Mouse (Mus musculus) yolk sac, embryonic 10.5 days (tissue): Measurements from ENCODE around the gene B3gat3.
A peak's percentile ranks its signal among the peaks of the same experiment; 100 is the strongest.
"Not testable (repeated sequence)": the region's sequence is repeated elsewhere in the genome, so short reads cannot be mapped to it uniquely, and the experiment has no call there.

Experiments used
- DNase-seq: peaks from one replicate; pipeline ENCODE4 v3.0.0-alpha.2; 2017; ENCODE audit warnings: low spot score

Gene B3gat3

GRCm38 (mm10) chr19:8942276-8942964 lies 22.2 kb downstream of the B3gat3 start:
- no peak for DNase-seq

- no peak for DNase-seq
These were observed 22.9 kb downstream of the B3gat3 start for GRCm38 (mm10) chr19:8943047-8943446.

GRCm38 (mm10) chr19:8944062-8944461 lies 23.9 kb downstream of the B3gat3 start:
- no peak for DNase-seq

- DNase-seq = peak; percentile 47
These were observed 24.6 kb downstream of the B3gat3 start for GRCm38 (mm10) chr19:8944750-8945149.

GRCm38 (mm10) chr19:8945251-8945650 lies 25.1 kb downstream of the B3gat3 start:
- no peak for DNase-seq

- DNase-seq = no peak
These were observed 26.8 kb downstream of the B3gat3 start for GRCm38 (mm10) chr19:8946929-8947328.

GRCm38 (mm10) chr19:8950190-8950589 lies 30.0 kb downstream of the B3gat3 start:
- DNase-seq = no peak

- DNase-seq = no peak
These were observed 32.1 kb downstream of the B3gat3 start for GRCm38 (mm10) chr19:8952241-8952640.

- peak; percentile 94 for DNase-seq
These were observed 33.2 kb downstream of the B3gat3 start, which contains the start of gene Tut1 for GRCm38 (mm10) chr19:8953135-8954039. Gene Tut1 (plus strand): TSS chr19:8953847.

GRCm38 (mm10) chr19:8954171-8954570 lies 34.0 kb downstream of the B3gat3 start:
- no peak for DNase-seq

- no peak for DNase-seq
These were observed 42.1 kb downstream of the B3gat3 start for GRCm38 (mm10) chr19:8962256-8962655.

GRCm38 (mm10) chr19:8965075-8965474 lies 44.9 kb downstream of the B3gat3 start:
- DNase-seq = no peak

- DNase-seq = no peak
These were observed 45.6 kb downstream of the B3gat3 start for GRCm38 (mm10) chr19:8965771-8966170.

GRCm38 (mm10) chr19:8966198-8966589 lies 46.0 kb downstream of the B3gat3 start:
- DNase-seq = no peak

- DNase-seq = peak; percentile 100
These were observed 46.6 kb downstream of the B3gat3 start, which contains the start of gene Eef1g for GRCm38 (mm10) chr19:8966590-8967372. Gene Eef1g (plus strand): TSS chr19:8967041.

GRCm38 (mm10) chr19:8967373-8967743 lies 47.2 kb downstream of the B3gat3 start:
- no peak for DNase-seq

GRCm38 (mm10) chr19:8967893-8968292 lies 47.7 kb downstream of the B3gat3 start:
- no peak for DNase-seq

- DNase-seq = not testable (repeated sequence)
These were observed 52.3 kb downstream of the B3gat3 start for GRCm38 (mm10) chr19:8972491-8972890.

GRCm38 (mm10) chr19:8974638-8975037 lies 54.5 kb downstream of the B3gat3 start:
- no peak for DNase-seq

GRCm38 (mm10) chr19:8975491-8975890 lies 55.3 kb downstream of the B3gat3 start:
- DNase-seq = no peak

GRCm38 (mm10) chr19:8976535-8976934 lies 56.4 kb downstream of the B3gat3 start:
- DNase-seq = no peak
